Mouse (Mus musculus) heart, embryonic 13.5 days (tissue): ENCODE measurements at regions not wholly inside any gene's neighbourhood (a gene's known extent, or its start where the extent isn't known, plus 50 kb on each side); places are given as distances from the start of the nearest gene placed in this dataset.

Experiments
- ATAC-seq: fragments of 200-750 bp; cut with Nextera tagmentation; 2 replicates; pipeline ENCODE4 v1.8.0; 2017; ENCODE audit warnings: moderate TSS enrichment; ENCODE audit not compliant: insufficient number of reproducible peaks, low FRiP score, low TSS enrichment; ENCODE audit errors: extremely low read depth
- H3K27ac ChIP-seq: fragments of 300-500 bp; sonication (generic); replicated peaks from 2 replicates; pipeline ENCODE4 v1.5.1; 2015; ENCODE audit warnings: moderate library complexity, mild to moderate bottlenecking, inconsistent platforms
- H3K27me3 ChIP-seq: fragments of 300-500 bp; sonication (generic); replicated peaks from 2 replicates; pipeline ENCODE4 v1.6.1; 2015; ENCODE audit warnings: mild to moderate bottlenecking, inconsistent platforms
- H3K36me3 ChIP-seq: fragments of 300-500 bp; sonication (generic); 2 replicates; pipeline ENCODE4 v1.6.1; 2015; ENCODE audit warnings: mild to moderate bottlenecking, inconsistent platforms
- H3K4me1 ChIP-seq: fragments of 300-500 bp; sonication (generic); 2 replicates; pipeline ENCODE4 v1.6.1; 2015; ENCODE audit warnings: inconsistent platforms
- H3K4me2 ChIP-seq: fragments of 300-500 bp; sonication (generic); 2 replicates; pipeline ENCODE4 v1.6.1; 2015; ENCODE audit warnings: inconsistent platforms, mild to moderate bottlenecking, moderate library complexity
- H3K4me3 ChIP-seq: fragments of 300-500 bp; sonication (generic); 2 replicates; pipeline ENCODE4 v1.5.1; 2015; ENCODE audit warnings: moderate library complexity, mild to moderate bottlenecking, inconsistent platforms
- H3K9ac ChIP-seq: fragments of 300-500 bp; sonication (generic); 2 replicates; pipeline ENCODE4 v1.6.1; 2015; ENCODE audit warnings: inconsistent platforms, mild to moderate bottlenecking, moderate library complexity
- H3K9me3 ChIP-seq: fragments of 300-500 bp; sonication (generic); 2 replicates; pipeline ENCODE4 v1.6.1; 2016; ENCODE audit warnings: inconsistent platforms
- whole genome bisulfite sequencing: fragments of 180-500 bp; shearing (Covaris S2); methylation state at CpG from one replicate; pipeline ENCODE4 v1.1.7; 2015; ENCODE audit warnings: mixed read lengths; 5-methylcytosine and 5-hydroxymethylcytosine counted together

DNA sequence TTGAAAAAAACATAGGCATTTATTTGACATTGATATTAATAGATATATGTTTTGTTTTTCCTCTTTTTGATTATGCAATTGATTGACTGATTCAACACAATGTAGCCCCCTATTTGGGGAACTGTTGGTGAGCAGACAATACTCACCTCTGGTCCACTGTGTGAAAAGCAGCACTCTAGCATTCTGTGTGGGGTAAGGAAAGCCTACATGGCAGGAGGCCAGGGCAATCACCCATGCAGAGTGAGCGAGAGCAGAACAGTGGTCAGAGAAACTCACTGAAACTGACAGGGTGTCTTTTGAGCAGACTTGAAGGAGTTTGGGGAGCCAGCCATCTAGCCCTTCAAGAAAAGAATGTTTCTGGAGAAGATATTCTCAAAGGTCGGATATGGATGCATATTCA lies 73.2 kb upstream of the Azi2 start:
- H3K9me3 ChIP-seq, result 0 out of 2 replicates have a peak, but pooled peaks cover 4% of the 10 kb centered on the region
- H3K4me1 ChIP-seq, result peaks cover 5% of the 10 kb centered on the region; the same call in 1 of the 2 replicates
- no peaks in the 10 kb centered on the region for H3K27me3 ChIP-seq
- H3K4me2 ChIP-seq, result no peak overlapping the region
- ATAC-seq, result no peak
- 60% methylated on average over 2 of the region's 2 CpGs for WGBS
- no peaks in the 10 kb centered on the region for H3K36me3 ChIP-seq
- H3K9ac ChIP-seq, result no peak overlapping the region
- H3K27ac ChIP-seq, result no peak overlapping the region
- H3K4me3 ChIP-seq, result no peak overlapping the region

- no peaks in the 10 kb centered on the region for H3K9me3 ChIP-seq
- no peak overlapping the region for H3K4me2 ChIP-seq
- no peaks in the 10 kb centered on the region for H3K36me3 ChIP-seq
- 0 out of 2 replicates have a peak overlapping the region, but pooled peaks have one; percentile 2 for H3K9ac ChIP-seq
- no peak overlapping the region for H3K27ac ChIP-seq
- H3K4me3 ChIP-seq, result no peak overlapping the region
- H3K27me3 ChIP-seq, result no peaks in the 10 kb centered on the region
- 53% methylated on average over 10 of the region's 10 CpGs for WGBS
- peaks cover 5% of the 10 kb centered on the region; the same call in 1 of the 2 replicates for H3K4me1 ChIP-seq
- no peak for ATAC-seq
Observed at GRCm38 (mm10) chr9:117966326-117966989, 73.8 kb upstream of the Azi2 start.

GRCm38 (mm10) chr9:117962088-117963030 lies 77.9 kb upstream of the Azi2 start:
- no peak overlapping the region for H3K9ac ChIP-seq
- H3K4me1 ChIP-seq, result peaks cover 5% of the 10 kb centered on the region; the same call in 1 of the 2 replicates
- H3K36me3 ChIP-seq, result no peaks in the 10 kb centered on the region
- no peak overlapping the region for H3K4me3 ChIP-seq
- no peaks in the 10 kb centered on the region for H3K9me3 ChIP-seq
- ATAC-seq, result no peak
- H3K4me2 ChIP-seq, result no peak overlapping the region
- WGBS, result 54% methylated on average over 9 of the region's 9 CpGs
- H3K27ac ChIP-seq, result no peak overlapping the region
- H3K27me3 ChIP-seq, result no peaks in the 10 kb centered on the region

- WGBS, result 78% methylated on average over 2 of the region's 2 CpGs
- Histone ChIP-seq H3K4me2 (no peak overlapping the region), H3K36me3 (no peaks in the 10 kb centered on the region), H3K4me3 (no peak overlapping the region), H3K4me1 (peaks cover 16% of the 10 kb centered on the region), H3K27me3 (no peaks in the 10 kb centered on the region), H3K9me3 (no peaks in the 10 kb centered on the region), H3K9ac (no peak overlapping the region), H3K27ac (no peak overlapping the region)
- ATAC-seq, result no peak
Observed at GRCm38 (mm10) chr9:117959845-117960244, 80.5 kb upstream of the Azi2 start.

DNA sequence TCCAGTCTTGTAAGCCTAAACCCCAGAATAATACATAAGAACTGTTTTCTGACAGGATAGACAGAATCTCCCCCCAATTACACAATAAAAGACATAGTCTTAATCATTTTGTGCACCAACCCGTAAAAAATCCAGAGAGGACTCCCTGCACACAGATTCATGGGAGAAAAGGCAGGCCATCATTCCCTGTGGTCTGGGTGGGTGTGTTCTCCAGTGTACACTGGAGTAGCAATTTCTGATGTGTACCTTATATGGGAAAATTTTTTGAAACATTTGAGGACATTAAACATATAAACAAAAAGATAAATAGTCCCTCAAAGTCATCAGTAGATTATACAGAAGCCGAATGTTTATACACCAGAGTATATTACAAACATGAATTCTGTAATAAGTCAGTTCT lies 83.1 kb upstream of the Azi2 start:
- no peak for ATAC-seq
- H3K9me3 ChIP-seq, result no peaks in the 10 kb centered on the region
- H3K36me3 ChIP-seq, result no peaks in the 10 kb centered on the region
- no peak overlapping the region for H3K4me3 ChIP-seq
- no peak overlapping the region for H3K27ac ChIP-seq
- no peaks in the 10 kb centered on the region for H3K27me3 ChIP-seq
- no peak overlapping the region for H3K4me2 ChIP-seq
- H3K9ac ChIP-seq, result no peak overlapping the region
- 62% methylated on average over 2 of the region's 2 CpGs for WGBS
- peaks cover 11% of the 10 kb centered on the region for H3K4me1 ChIP-seq

DNA sequence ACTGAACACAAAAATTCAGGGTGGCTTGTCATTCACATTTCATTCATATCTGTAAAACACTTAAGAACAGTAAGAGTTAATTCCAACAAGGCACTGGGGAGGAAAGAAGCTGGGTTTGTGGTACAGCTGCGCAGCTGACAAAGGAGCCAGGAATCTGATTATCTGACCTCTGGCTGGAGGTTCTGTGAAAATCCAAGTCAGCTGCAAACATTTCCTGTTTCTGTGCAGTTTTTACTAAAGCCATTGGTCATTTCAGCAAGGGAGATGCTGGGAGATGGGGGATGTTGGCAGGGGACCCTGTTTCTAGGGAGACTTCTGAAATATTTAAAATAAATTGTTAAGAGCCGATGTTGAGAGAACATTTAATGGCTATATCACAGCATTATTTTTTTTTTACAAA lies 83.6 kb upstream of the Azi2 start:
- Histone ChIP-seq H3K4me3 (no peak overlapping the region), H3K4me2 (no peak overlapping the region), H3K9me3 (no peaks in the 10 kb centered on the region), H3K27ac (peak overlapping the region; percentile 45), H3K27me3 (no peaks in the 10 kb centered on the region), H3K36me3 (no peaks in the 10 kb centered on the region), H3K4me1 (peaks cover 11% of the 10 kb centered on the region), H3K9ac (no peak overlapping the region)
- 41% methylated on average over 2 of the region's 2 CpGs for WGBS
- no peak for ATAC-seq

- Histone ChIP-seq H3K27me3 (no peaks in the 10 kb centered on the region), H3K4me2 (no peak overlapping the region), H3K27ac (no peak overlapping the region), H3K4me1 (peaks cover 12% of the 10 kb centered on the region), H3K36me3 (no peaks in the 10 kb centered on the region), H3K4me3 (no peak overlapping the region), H3K9ac (no peak overlapping the region), H3K9me3 (no peaks in the 10 kb centered on the region)
- no peak for ATAC-seq
- WGBS, result 64% methylated on average over 7 of the region's 7 CpGs
Observed at GRCm38 (mm10) chr9:117927466-117927847, 112.8 kb upstream of the Azi2 start.

GRCm38 (mm10) chr9:117926700-117927465 lies 113.4 kb upstream of the Azi2 start:
- Histone ChIP-seq H3K27ac (no peak overlapping the region), H3K4me1 (peaks cover 12% of the 10 kb centered on the region), H3K9ac (no peak overlapping the region), H3K9me3 (no peaks in the 10 kb centered on the region), H3K27me3 (no peaks in the 10 kb centered on the region), H3K36me3 (no peaks in the 10 kb centered on the region), H3K4me2 (no peak overlapping the region), H3K4me3 (no peak overlapping the region)
- no peak for ATAC-seq
- WGBS, result 66% methylated on average over 5 of the region's 5 CpGs

DNA sequence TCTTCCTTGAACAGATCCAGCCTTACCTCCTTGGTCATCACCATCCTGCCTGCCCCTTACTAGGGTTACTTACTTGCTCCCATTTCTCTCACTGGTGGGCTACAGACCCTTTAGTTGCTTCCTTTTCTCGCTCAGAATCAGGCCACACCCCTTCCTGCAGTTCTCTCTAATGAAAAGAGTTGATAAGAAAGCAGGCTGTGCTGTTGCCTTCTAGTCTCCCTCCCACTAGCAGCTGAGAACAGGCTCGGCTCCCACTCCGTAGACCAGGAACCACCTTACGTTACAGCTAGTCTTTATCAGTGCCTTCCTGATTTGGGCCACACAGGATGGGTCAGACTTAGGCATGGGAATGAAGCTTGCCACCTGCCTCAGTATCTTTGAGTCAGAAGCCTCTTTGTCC lies 117.3 kb upstream of the Azi2 start:
- Histone ChIP-seq H3K27me3 (no peaks in the 10 kb centered on the region), H3K4me2 (peak overlapping the region; percentile 60), H3K36me3 (no peaks in the 10 kb centered on the region), H3K27ac (no peak overlapping the region), H3K9me3 (no peaks in the 10 kb centered on the region), H3K9ac (peak overlapping the region; percentile 44), H3K4me1 (peaks cover 12% of the 10 kb centered on the region), H3K4me3 (0 out of 2 replicates have a peak overlapping the region, but pooled peaks have one; percentile 10)
- ATAC-seq, result no peak
- WGBS, result 4% methylated on average over 4 of the region's 4 CpGs

- WGBS, result 86% methylated on average over 10 of the region's 10 CpGs
- Histone ChIP-seq H3K27ac (no peak overlapping the region), H3K36me3 (no peaks in the 10 kb centered on the region), H3K4me1 (no peaks in the 10 kb centered on the region), H3K9ac (no peak overlapping the region), H3K4me2 (no peak overlapping the region), H3K9me3 (peaks cover 9% of the 10 kb centered on the region), H3K27me3 (no peaks in the 10 kb centered on the region), H3K4me3 (no peak overlapping the region)
- ATAC-seq, result no peak
Observed at GRCm38 (mm10) chr9:117907895-117908424, 132.3 kb upstream of the Azi2 start.
